In the genomic region with DNA sequence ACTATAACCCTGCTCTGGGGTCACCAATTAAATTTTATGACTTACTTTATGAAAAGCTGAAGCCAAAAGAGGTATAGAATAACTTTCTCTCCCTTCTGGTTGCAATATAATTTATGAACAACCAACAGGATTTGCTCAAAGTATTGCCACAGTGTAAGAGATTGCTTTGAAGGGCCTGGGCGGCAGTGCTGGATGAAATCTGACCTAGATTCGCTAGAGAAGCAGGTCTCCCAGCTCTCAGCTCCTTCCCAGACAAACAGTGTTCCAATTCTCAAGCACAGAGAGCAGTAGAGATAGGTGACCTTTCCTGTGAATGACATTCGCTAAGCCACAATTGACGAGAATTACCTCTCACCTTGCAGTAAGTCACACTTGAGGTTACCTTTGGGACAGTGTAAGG, we compare ENCODE assay signal across 20 mouse cellular contexts.
"Had no signal": no experiment of that assay in that cellular context is flagged by ENCODE, and none has a peak within 500 bp of the region (broad histone marks: within the 10 kb centered on the region; RNA-seq: fewer than 3 reads in every experiment).

No protein-coding gene starts in this region.

- DNase-seq: kidney, adult 11 months; kidney, adult 8-10 months; kidney, postnatal 10 days; kidney, postnatal 36 days; liver; lung, adult 18-20 months; lung, postnatal 10 days; lung, postnatal 36 days; thymus, adult 18-20 months; thymus, postnatal 36 days had no signal

- ATAC-seq: liver, embryonic 12.5 days; midbrain, embryonic 15.5 days had no signal

- H3K27ac ChIP-seq: kidney, embryonic 15.5 days; limb, embryonic 12.5 days; liver, embryonic 12.5 days; liver, embryonic 15.5 days; lung, embryonic 15.5 days; midbrain, embryonic 12.5 days; midbrain, embryonic 15.5 days; neural tube, embryonic 12.5 days; neural tube, embryonic 15.5 days had no signal

- H3K4me3 ChIP-seq: kidney, embryonic 15.5 days; limb, embryonic 12.5 days; liver, embryonic 12.5 days; liver, embryonic 15.5 days; lung, embryonic 15.5 days; megakaryocyte, embryonic 14.5 days; midbrain, embryonic 12.5 days; midbrain, embryonic 15.5 days; neural tube, embryonic 12.5 days; neural tube, embryonic 15.5 days had no signal

- H3K27me3 ChIP-seq: kidney, embryonic 15.5 days; limb, embryonic 12.5 days; liver, embryonic 12.5 days; liver, embryonic 15.5 days; lung, embryonic 15.5 days; megakaryocyte, embryonic 14.5 days; midbrain, embryonic 12.5 days; midbrain, embryonic 15.5 days; neural tube, embryonic 12.5 days; neural tube, embryonic 15.5 days had no signal

- H3K9me3 ChIP-seq: kidney, embryonic 15.5 days; limb, embryonic 12.5 days; liver, embryonic 12.5 days; liver, embryonic 15.5 days; lung, embryonic 15.5 days; megakaryocyte, embryonic 14.5 days; midbrain, embryonic 12.5 days; midbrain, embryonic 15.5 days; neural tube, embryonic 12.5 days; neural tube, embryonic 15.5 days had no signal

- H3K9ac ChIP-seq: kidney, embryonic 15.5 days; limb, embryonic 12.5 days; liver, embryonic 12.5 days; liver, embryonic 15.5 days; lung, embryonic 15.5 days; midbrain, embryonic 12.5 days; midbrain, embryonic 15.5 days; neural tube, embryonic 12.5 days; neural tube, embryonic 15.5 days had no signal

- H3K4me1 ChIP-seq: kidney, embryonic 15.5 days; liver, embryonic 12.5 days; liver, embryonic 15.5 days; lung, embryonic 15.5 days; megakaryocyte, embryonic 14.5 days; midbrain, embryonic 12.5 days; midbrain, embryonic 15.5 days; neural tube, embryonic 12.5 days; neural tube, embryonic 15.5 days had no signal

- H3K36me3 ChIP-seq: kidney, embryonic 15.5 days; limb, embryonic 12.5 days; liver, embryonic 12.5 days; liver, embryonic 15.5 days; lung, embryonic 15.5 days; midbrain, embryonic 12.5 days; midbrain, embryonic 15.5 days; neural tube, embryonic 12.5 days; neural tube, embryonic 15.5 days had no signal

- H3K4me2 ChIP-seq: kidney, embryonic 15.5 days; limb, embryonic 12.5 days; liver, embryonic 12.5 days; liver, embryonic 15.5 days; lung, embryonic 15.5 days; midbrain, embryonic 12.5 days; midbrain, embryonic 15.5 days; neural tube, embryonic 12.5 days; neural tube, embryonic 15.5 days had no signal
